Mouse (Mus musculus) ES-E14 (cell line): ENCODE measurements around the gene Golim4. TPM values are rescaled to one million over a fixed set of nuclear protein-coding genes. Genes with fewer than 3 reads are reported as not detected.
A peak's percentile ranks its signal among the peaks of the same experiment; 100 is the strongest.

Source experiments
- DNase-seq: peaks from one replicate; pipeline ENCODE4 v3.0.0-alpha.2; 2013; ENCODE audit warnings: low read depth, low spot score
- H3K27ac ChIP-seq: 2 replicates; pipeline ENCODE4 v1.5.1; 2012; ENCODE audit warnings: low read depth, mild to moderate bottlenecking, low read length, moderate library complexity, mixed read lengths; ENCODE audit not compliant: poor library complexity, insufficient read depth, severe bottlenecking
- H3K36me3 ChIP-seq: 2 replicates; pipeline ENCODE4 v1.6.1; 2012; ENCODE audit warnings: mild to moderate bottlenecking, low read length, moderate library complexity, mixed read lengths; ENCODE audit not compliant: control insufficient read depth, poor library complexity, insufficient read depth, severe bottlenecking
- H3K4me1 ChIP-seq, 2 experiments: fragments of 150-350 bp in 1 of 2; sonication (generic) in 1 of 2; 2 replicates each; pipeline ENCODE4 v1.6.1; 2012; ENCODE audit warnings: low read length in 2 of 2, mild to moderate bottlenecking in 1 of 2, mixed read lengths in 1 of 2; ENCODE audit not compliant: control insufficient read depth in 2 of 2, insufficient read depth in 2 of 2, poor library complexity in 1 of 2
- H3K4me3 ChIP-seq, 2 experiments: fragments of 150-350 bp in 1 of 2; sonication (generic) in 1 of 2; 2 replicates each; pipeline ENCODE4 v1.5.1; 2012; ENCODE audit warnings: low read length in 2 of 2, low read depth in 1 of 2, mild to moderate bottlenecking in 1 of 2, mixed read lengths in 1 of 2; ENCODE audit not compliant: insufficient read depth in 1 of 2, poor library complexity in 1 of 2, severe bottlenecking in 1 of 2
- H3K9ac ChIP-seq: 2 replicates; pipeline ENCODE4 v1.6.1; 2012; ENCODE audit warnings: low read depth, mild to moderate bottlenecking, low read length, mixed read lengths; ENCODE audit not compliant: poor library complexity, insufficient read depth, severe bottlenecking
- H3K9me3 ChIP-seq: fragments of 150-350 bp; sonication (generic); 2 replicates; pipeline ENCODE4 v1.6.1; 2012; ENCODE audit warnings: low read depth, mild to moderate bottlenecking, low read length; ENCODE audit not compliant: control insufficient read depth, insufficient read depth
- CHD2 ChIP-seq: IDR thresholded peaks from 2 replicates; pipeline ENCODE4 v1.6.1; 2014; ENCODE audit warnings: mild to moderate bottlenecking, low read depth, low read length, inconsistent platforms
- HCFC1 ChIP-seq: IDR thresholded peaks from 2 replicates; pipeline ENCODE4 v1.6.1; 2012; ENCODE audit warnings: low read length, inconsistent platforms, borderline replicate concordance; ENCODE audit not compliant: insufficient read depth
- MAFK ChIP-seq: IDR thresholded peaks from 2 replicates; pipeline ENCODE4 v1.6.1; 2014; ENCODE audit warnings: mild to moderate bottlenecking, low read depth, low read length, inconsistent platforms; ENCODE audit not compliant: insufficient read depth
- ZC3H11A ChIP-seq: IDR thresholded peaks from 2 replicates; pipeline ENCODE4 v1.6.1; 2012; ENCODE audit warnings: low read depth, mild to moderate bottlenecking, inconsistent platforms, low read length, borderline replicate concordance
- ZNF384 ChIP-seq: IDR thresholded peaks from 2 replicates; pipeline ENCODE4 v1.6.1; 2012; ENCODE audit warnings: low read depth, low read length, inconsistent platforms
- in situ Hi-C, 2 experiments: fragments of 600-800 bp; cut with MboI; formaldehyde crosslinking; loops; one replicate each; pipeline ENCODE4 v1.15.1; 2025; ENCODE audit warnings: low sequenced_read_pairs in 2 of 2, inconsistent platforms in 1 of 2; ENCODE audit not compliant: unreplicated experiment in 2 of 2
- total RNA-seq: library from RNA; depleted of rRNA; stranded (reverse); fragments of 300-350 nt; gene quantifications from 2 replicates; pipeline ENCODE4 v1.2.3, GENCODE M21; 2012; rRNA removed

Golim4 gene
- total RNA-seq, 1 experiment = 11.8 TPM

DNA sequence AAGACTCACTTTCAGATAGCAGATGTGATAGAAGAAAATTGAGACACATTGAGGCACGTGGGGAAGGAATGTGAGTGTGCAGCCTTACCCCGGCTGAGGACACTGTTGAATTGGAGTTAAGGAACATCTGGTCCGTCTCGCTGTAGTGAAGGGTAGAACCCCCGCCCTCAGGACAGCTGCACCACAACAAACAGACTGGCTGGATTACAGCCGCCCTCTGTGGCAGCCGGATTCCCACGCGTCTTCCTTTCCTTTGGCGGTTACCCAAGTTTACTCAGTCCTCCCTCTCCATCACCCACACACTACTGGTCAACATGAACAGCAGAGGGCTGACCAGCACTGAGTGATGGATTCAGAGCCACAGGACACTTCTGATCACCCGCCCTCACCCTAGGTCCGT lies 96.0 kb downstream of the Golim4 start:
- no peak for DNase-seq
- Histone ChIP-seq H3K9ac (no peak overlapping the region), H3K4me1 (peaks cover 0 to 2% of the 10 kb centered on the region in 2 experiments; a peak in 1 of 4 replicates), H3K9me3 (no peaks in the 10 kb centered on the region), H3K4me3 (peak overlapping the region in 1 of 2 experiments; percentile 9; a peak in 1 of 4 replicates), H3K36me3 (no peaks in the 10 kb centered on the region), H3K27ac (no peak overlapping the region)
- no peak for TF ChIP-seq ZC3H11A
- TF ChIP-seq CHD2 = no peak
- no peak for TF ChIP-seq HCFC1
- TF ChIP-seq MAFK = no peak
- no peak for TF ChIP-seq ZNF384
- in situ Hi-C loops = loop anchor here in 1 of 2 experiments (10.0 kb wide), 1 partner anchor 646 kb away; no protein-coding TSS in a partner anchor

DNA sequence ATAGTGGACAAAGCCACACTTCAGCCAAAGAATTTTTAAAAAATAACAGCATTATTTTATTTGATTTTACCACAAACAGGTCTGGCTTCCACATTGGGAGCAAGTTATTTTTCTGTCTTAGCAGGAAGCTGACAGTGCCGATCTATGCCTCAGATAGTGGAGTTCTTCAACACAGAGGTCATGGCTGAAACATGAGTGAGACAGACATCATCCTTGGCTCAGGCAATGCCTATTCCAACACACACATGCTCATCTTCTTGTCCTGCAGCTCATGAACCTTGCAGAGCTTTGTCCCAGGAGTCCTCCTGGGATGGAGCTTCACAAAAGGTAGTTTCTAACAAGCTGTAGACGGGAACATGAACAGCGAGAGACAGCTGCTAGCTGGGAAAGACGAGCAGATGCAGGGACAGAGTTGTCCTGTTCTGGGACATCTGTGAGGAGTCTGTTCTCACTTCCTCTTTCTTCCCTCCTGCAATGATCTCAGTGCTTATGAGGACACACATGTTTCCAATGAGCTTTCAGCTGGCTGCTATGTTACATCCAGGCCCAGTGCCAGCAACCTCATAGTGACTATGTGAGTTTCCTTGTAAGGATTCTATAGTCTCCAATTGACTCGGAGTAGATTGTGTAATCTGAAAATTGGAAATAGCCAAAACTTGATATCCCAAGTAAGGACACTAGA lies 121.3 kb downstream of the Golim4 start:
- H3K36me3 ChIP-seq = no peaks in the 10 kb centered on the region
- no peaks in the 10 kb centered on the region for H3K9me3 ChIP-seq
- H3K4me1 ChIP-seq = no peaks in the 10 kb centered on the region
- in situ Hi-C loops = no loop called here
- H3K4me3 ChIP-seq = no peak overlapping the region
- TF ChIP-seq CHD2 (no peak), HCFC1 (no peak), ZNF384 (no peak), MAFK (no peak), ZC3H11A (no peak)
- H3K27ac ChIP-seq = no peak overlapping the region
- H3K9ac ChIP-seq = no peak overlapping the region
- DNase-seq = no peak

DNA sequence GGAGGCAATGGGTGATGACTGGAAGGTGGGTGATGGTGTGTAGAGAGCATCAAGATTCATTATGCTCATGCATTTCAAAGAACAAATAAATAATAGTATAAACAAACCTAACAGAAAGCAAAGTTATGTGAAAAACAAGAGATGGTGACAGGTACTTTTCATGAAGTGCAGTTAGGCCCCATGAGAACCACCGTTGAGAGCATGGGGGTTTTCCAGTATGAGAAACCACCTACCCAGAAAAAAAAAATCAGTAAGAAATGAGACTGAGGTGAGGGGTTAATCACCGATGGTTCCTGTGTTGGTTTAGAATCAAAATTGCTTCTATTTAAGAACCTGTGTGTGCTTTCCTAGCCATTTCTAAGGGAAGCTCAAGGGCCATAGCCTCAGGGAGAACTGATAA lies 121.9 kb downstream of the Golim4 start:
- Histone ChIP-seq H3K9ac (no peak overlapping the region), H3K9me3 (no peaks in the 10 kb centered on the region), H3K4me1 (no peaks in the 10 kb centered on the region), H3K27ac (no peak overlapping the region), H3K36me3 (no peaks in the 10 kb centered on the region), H3K4me3 (no peak overlapping the region)
- TF ChIP-seq HCFC1 (no peak), CHD2 (no peak), ZC3H11A (no peak), ZNF384 (no peak)
- DNase-seq = no peak
- in situ Hi-C loops = no loop called here

Other genes with a start within 250 kb of the Golim4 start
- not detected in 2 replicates for gene Gm29133, start 208.8 kb downstream of the Golim4 start, total RNA-seq
- gene Fstl5, start 117.3 kb upstream of the Golim4 start, total RNA-seq = 0.13 and 0.48 TPM in 2 replicates